Mouse (Mus musculus) liver, postnatal 0 days (tissue): Measurements from ENCODE around the gene Tbc1d8b. TPM values are rescaled to one million over a fixed set of nuclear protein-coding genes. Genes with fewer than 3 reads are reported as not detected.
A peak's percentile ranks its signal among the peaks of the same experiment; 100 is the strongest.
"Not testable (repeated sequence)": the region's sequence is repeated elsewhere in the genome, so short reads cannot be mapped to it uniquely, and the experiment has no call there.

Experiments used
- ATAC-seq: fragments of 200-750 bp; cut with Nextera tagmentation; 2 replicates; pipeline ENCODE4 v1.8.0; 2017; ENCODE audit warnings: mild to moderate bottlenecking, moderate library complexity
- DNase-seq: peaks from one replicate; pipeline ENCODE4 v3.0.0-alpha.2; 2016
- H3K27ac ChIP-seq: fragments of 300-500 bp; sonication (generic); 2 replicates; pipeline ENCODE4 v1.5.1; 2014; ENCODE audit warnings: antibody characterized with exemption, moderate library complexity, mild to moderate bottlenecking, low read depth
- H3K27me3 ChIP-seq: fragments of 300-500 bp; sonication (generic); 2 replicates; pipeline ENCODE4 v1.6.1; 2014; ENCODE audit warnings: low read length, control low read depth, mixed read lengths; ENCODE audit not compliant: insufficient read depth
- H3K36me3 ChIP-seq: fragments of 300-500 bp; sonication (generic); replicated peaks from 2 replicates; pipeline ENCODE4 v1.6.1; 2014; ENCODE audit warnings: mild to moderate bottlenecking, control low read depth, low read length, moderate library complexity, mixed read lengths; ENCODE audit not compliant: insufficient read depth
- H3K4me1 ChIP-seq: fragments of 300-500 bp; sonication (generic); 2 replicates; pipeline ENCODE4 v1.6.1; 2014; ENCODE audit warnings: antibody characterized with exemption, mild to moderate bottlenecking, control low read depth; ENCODE audit not compliant: insufficient read depth
- H3K4me2 ChIP-seq: fragments of 300-500 bp; sonication (generic); 2 replicates; pipeline ENCODE4 v1.6.1; 2014; ENCODE audit warnings: low read depth, mild to moderate bottlenecking, low read length, moderate library complexity, mixed read lengths
- H3K4me3 ChIP-seq: fragments of 300-500 bp; sonication (generic); 2 replicates; pipeline ENCODE4 v1.5.1; 2014; ENCODE audit warnings: low read depth, low read length
- H3K9ac ChIP-seq: fragments of 300-500 bp; sonication (generic); replicated peaks from 2 replicates; pipeline ENCODE4 v1.6.1; 2014; ENCODE audit warnings: mild to moderate bottlenecking, moderate library complexity
- H3K9me3 ChIP-seq: fragments of 300-500 bp; sonication (generic); 2 replicates; pipeline ENCODE4 v1.6.1; 2016; ENCODE audit warnings: mild to moderate bottlenecking, control low read depth, low read length, mixed read lengths
- CTCF ChIP-seq: sonication (generic); IDR thresholded peaks from 2 replicates; pipeline ENCODE4 v1.5.1; 2016; ENCODE audit warnings: antibody characterized with exemption, low read depth
- EP300 ChIP-seq: IDR thresholded peaks from 2 replicates; pipeline ENCODE4 v1.6.1; 2016; ENCODE audit warnings: antibody characterized with exemption, low read depth, mild to moderate bottlenecking
- WGBS: fragments of 180-500 bp; shearing (Covaris S2); extraction: QIAGEN DNeasy Blood & Tissue Kit; methylation state at CpG from one replicate; pipeline ENCODE4 v1.1.7; 2014; ENCODE audit not compliant: insufficient replicate concordance; 5-methylcytosine and 5-hydroxymethylcytosine counted together
- polyA plus RNA-seq: library from polyadenylated mRNA; unstranded; fragments of >200 nt; fragmentation: Nextera tagmentation; extraction: Ambion mirVana; gene quantifications from 2 replicates; pipeline ENCODE4 v1.2.1, GENCODE M21; 2015

The Tbc1d8b gene
- polyA plus RNA-seq, 1 experiment from 2014 or later: 0.93 TPM

- 0 out of 2 replicates have a peak, but pooled peaks cover 2% of the 10 kb centered on the region for H3K9me3 ChIP-seq
- TF ChIP-seq EP300 (no peak), CTCF (peak; percentile 73)
- 0 out of 2 replicates have a peak, but pooled peaks cover 2% of the 10 kb centered on the region for H3K36me3 ChIP-seq
- no peaks in the 10 kb centered on the region for H3K4me1 ChIP-seq
- no peak overlapping the region for H3K9ac ChIP-seq
- DNase-seq: peak; percentile 58
- WGBS: 0% methylated on average over 1 of the region's 1 CpGs
- H3K27ac ChIP-seq: no peak overlapping the region
- H3K4me2 ChIP-seq: no peak overlapping the region
- no peak overlapping the region for H3K4me3 ChIP-seq
- ATAC-seq: no peak
- no peaks in the 10 kb centered on the region for H3K27me3 ChIP-seq
Observed at GRCm38 (mm10) chrX:139751855-139752254, 67.1 kb downstream of the Tbc1d8b start.

- H3K9ac ChIP-seq: not testable (repeated sequence)
Observed at GRCm38 (mm10) chrX:139758634-139759033, 73.8 kb downstream of the Tbc1d8b start.

GRCm38 (mm10) chrX:139762546-139762945 lies 77.8 kb downstream of the Tbc1d8b start:
- Histone ChIP-seq H3K9ac (no peak overlapping the region), H3K27me3 (no peaks in the 10 kb centered on the region), H3K4me3 (no peak overlapping the region), H3K4me2 (no peak overlapping the region), H3K4me1 (no peaks in the 10 kb centered on the region), H3K36me3 (no peaks in the 10 kb centered on the region), H3K9me3 (no peaks in the 10 kb centered on the region), H3K27ac (no peak overlapping the region)
- peak; percentile 63 for TF ChIP-seq CTCF
- TF ChIP-seq EP300: no peak
- DNase-seq: no peak
- 52% methylated on average over 2 of the region's 2 CpGs for WGBS
- ATAC-seq: no peak

More at GRCm38 (mm10) chrX:139758634-139759033, 73.8 kb downstream of the Tbc1d8b start:
- not testable (repeated sequence) for DNase-seq, H3K27me3 ChIP-seq, H3K4me1 ChIP-seq, H3K4me2 ChIP-seq, ATAC-seq, H3K27ac ChIP-seq, H3K36me3 ChIP-seq, H3K9me3 ChIP-seq, H3K4me3 ChIP-seq
- WGBS: 70% methylated on average over 3 of the region's 3 CpGs

GRCm38 (mm10) chrX:139769975-139770637 lies 85.3 kb downstream of the Tbc1d8b start:
- no peaks in the 10 kb centered on the region for H3K27me3 ChIP-seq
- peaks cover 3% of the 10 kb centered on the region; the same call in 1 of the 2 replicates for H3K4me1 ChIP-seq
- DNase-seq (no peak), ATAC-seq (no peak)
- no peak for TF ChIP-seq EP300
- TF ChIP-seq CTCF: no peak
- no peak overlapping the region for H3K27ac ChIP-seq
- H3K9ac ChIP-seq: no peak overlapping the region
- H3K36me3 ChIP-seq: no peaks in the 10 kb centered on the region
- no peak overlapping the region for H3K4me2 ChIP-seq
- no peak overlapping the region for H3K4me3 ChIP-seq
- 77% methylated on average over 13 of the region's 13 CpGs for WGBS
- no peaks in the 10 kb centered on the region for H3K9me3 ChIP-seq

GRCm38 (mm10) chrX:139774309-139775083 lies 89.7 kb downstream of the Tbc1d8b start:
- Histone ChIP-seq H3K4me3 (no peak overlapping the region), H3K27ac (no peak overlapping the region), H3K9me3 (no peaks in the 10 kb centered on the region), H3K4me1 (peaks cover 3% of the 10 kb centered on the region; the same call in 1 of the 2 replicates), H3K4me2 (peak overlapping the region; percentile 33; the same call in 1 of the 2 replicates), H3K36me3 (no peaks in the 10 kb centered on the region), H3K27me3 (no peaks in the 10 kb centered on the region), H3K9ac (no peak overlapping the region)
- TF ChIP-seq EP300 (no peak), CTCF (peak; percentile 83)
- DNase-seq (peak; percentile 63), ATAC-seq (peak; percentile 65)
- WGBS: 27% methylated on average over 18 of the region's 18 CpGs

- DNase-seq (no peak), ATAC-seq (no peak)
- H3K27ac ChIP-seq: no peak overlapping the region
- no peak overlapping the region for H3K4me3 ChIP-seq
- H3K9ac ChIP-seq: no peak overlapping the region
- no peaks in the 10 kb centered on the region for H3K27me3 ChIP-seq
- TF ChIP-seq EP300 (no peak), CTCF (no peak)
- H3K9me3 ChIP-seq: no peaks in the 10 kb centered on the region
- peak overlapping the region; percentile 33; the same call in 1 of the 2 replicates for H3K4me2 ChIP-seq
- WGBS: 60% methylated on average over 7 of the region's 7 CpGs
- H3K36me3 ChIP-seq: no peaks in the 10 kb centered on the region
- H3K4me1 ChIP-seq: peaks cover 3% of the 10 kb centered on the region; the same call in 1 of the 2 replicates
Observed at GRCm38 (mm10) chrX:139775084-139775612, 90.4 kb downstream of the Tbc1d8b start.
